Mouse (Mus musculus) G1E (cell line): ENCODE measurements around the gene Wnt10b.

Source experiments
- CTCF ChIP-seq: IDR thresholded peaks from 2 replicates; pipeline ENCODE4 v1.5.1; 2012; ENCODE audit warnings: low read depth, low read length, inconsistent platforms, mixed read lengths
- GATA1 ChIP-seq: IDR thresholded peaks from 2 replicates; pipeline ENCODE4 v1.6.1; 2012; ENCODE audit warnings: borderline replicate concordance, low read length, inconsistent platforms, mixed read lengths
- GATA2 ChIP-seq: IDR thresholded peaks from 2 replicates; pipeline ENCODE4 v1.6.1; 2012; ENCODE audit warnings: low read depth, low read length, inconsistent platforms, borderline replicate concordance

- TF ChIP-seq CTCF, result no peak
- no peak for TF ChIP-seq GATA2
- no peak for TF ChIP-seq GATA1
These were observed 13.3 kb upstream of the Wnt10b start for GRCm38 (mm10) chr15:98791221-98791620.
